Mouse (Mus musculus): Measurements from ENCODE around the gene Maco1. TPM values are rescaled to one million over a fixed set of nuclear protein-coding genes. Genes with fewer than 3 reads are reported as not detected.

The Maco1 gene
- polyA plus RNA-seq, 1 experiment from 2014 or later: 46.1 TPM

DNA sequence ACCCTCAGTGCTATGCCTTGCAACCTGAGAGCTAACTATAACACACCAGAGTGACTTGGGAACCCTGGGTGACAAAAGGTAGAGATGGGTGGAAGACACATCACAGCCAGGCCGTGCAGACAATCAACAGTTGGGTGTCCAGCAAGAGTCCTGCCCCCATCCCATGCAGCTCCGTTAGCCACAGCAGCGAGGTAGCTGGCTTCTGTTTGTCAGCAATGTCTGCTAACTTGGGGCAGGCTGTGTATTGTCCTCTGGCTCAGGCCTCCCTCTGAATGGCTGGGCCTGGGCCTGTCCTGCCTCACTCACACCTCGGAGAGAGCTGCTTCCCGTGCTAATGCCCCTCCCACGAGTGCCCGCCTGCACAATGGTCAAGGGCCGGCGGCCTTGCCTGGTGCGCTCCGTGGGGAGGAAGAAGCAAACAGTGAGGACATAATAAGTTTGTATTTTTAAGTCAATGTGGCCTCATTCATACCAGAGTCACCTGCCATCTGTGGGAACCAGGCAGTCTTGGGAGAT, 100.2 kb downstream of the Maco1 start:
- H3K4me2 ChIP-seq (replicated peaks; ENCODE audit: low read depth, low read length): no peak overlapping the region
- H3K9me3 ChIP-seq (ENCODE audit: control insufficient read depth, low read depth, low read length): no peaks in the 10 kb centered on the region
- no peak for ATAC-seq (ENCODE audit: insufficient number of reproducible peaks, insufficient read depth, low FRiP score, low read depth)
- no peaks in the 10 kb centered on the region; the same call in 1 of the 2 replicates for H3K36me3 ChIP-seq (ENCODE audit: control insufficient read depth, insufficient read depth, low read length)
- H3K27ac ChIP-seq (ENCODE audit: low read length): no peak overlapping the region
- H3K9ac ChIP-seq (replicated peaks; ENCODE audit: low read depth, low read length): no peak overlapping the region
- H3K4me3 ChIP-seq (ENCODE audit: low read depth, low read length): no peak overlapping the region
- no peaks in the 10 kb centered on the region for H3K27me3 ChIP-seq (ENCODE audit: control insufficient read depth, insufficient read depth, low read length)
- peaks cover 34% of the 10 kb centered on the region for H3K4me1 ChIP-seq (ENCODE audit: control insufficient read depth, insufficient read depth, low read length)
- WGBS: 48% methylated on average over 11 of the region's 11 CpGs

Other genes starting within 250 kb of the Maco1 start
- 1.7 and 2.5 TPM in 2 replicates for gene Man1c1, start 149.1 kb downstream of the Maco1 start, polyA plus RNA-seq (2014; fragmentation: Nextera tagmentation; extraction: Ambion mirVana)
- gene Ldlrap1, start 85.3 kb downstream of the Maco1 start, polyA plus RNA-seq (2014; fragmentation: Nextera tagmentation; extraction: Ambion mirVana): 18.9 and 20.3 TPM in 2 replicates
- gene Rhd, start 11.2 kb upstream of the Maco1 start, polyA plus RNA-seq (2014; fragmentation: Nextera tagmentation; extraction: Ambion mirVana): 1.2 and 1.6 TPM in 2 replicates
- gene Tmem50a, start 61.7 kb upstream of the Maco1 start, polyA plus RNA-seq (2014; fragmentation: Nextera tagmentation; extraction: Ambion mirVana): 180 and 186 TPM in 2 replicates
- gene Rsrp1, start 70.2 kb upstream of the Maco1 start, polyA plus RNA-seq (2014; fragmentation: Nextera tagmentation; extraction: Ambion mirVana): 506 and 565 TPM in 2 replicates
- gene Syf2, start 77.6 kb upstream of the Maco1 start, polyA plus RNA-seq (2014; fragmentation: Nextera tagmentation; extraction: Ambion mirVana): 67.7 and 71.7 TPM in 2 replicates

Data from stomach, embryonic 14.5 days (tissue).